Mouse (Mus musculus): ENCODE data around the gene Bsnd. TPM values are rescaled to one million over a fixed set of nuclear protein-coding genes. Genes with fewer than 3 reads are reported as not detected.

The Bsnd gene
- polyA plus RNA-seq, 1 experiment from 2014 or later = not detected

DNA sequence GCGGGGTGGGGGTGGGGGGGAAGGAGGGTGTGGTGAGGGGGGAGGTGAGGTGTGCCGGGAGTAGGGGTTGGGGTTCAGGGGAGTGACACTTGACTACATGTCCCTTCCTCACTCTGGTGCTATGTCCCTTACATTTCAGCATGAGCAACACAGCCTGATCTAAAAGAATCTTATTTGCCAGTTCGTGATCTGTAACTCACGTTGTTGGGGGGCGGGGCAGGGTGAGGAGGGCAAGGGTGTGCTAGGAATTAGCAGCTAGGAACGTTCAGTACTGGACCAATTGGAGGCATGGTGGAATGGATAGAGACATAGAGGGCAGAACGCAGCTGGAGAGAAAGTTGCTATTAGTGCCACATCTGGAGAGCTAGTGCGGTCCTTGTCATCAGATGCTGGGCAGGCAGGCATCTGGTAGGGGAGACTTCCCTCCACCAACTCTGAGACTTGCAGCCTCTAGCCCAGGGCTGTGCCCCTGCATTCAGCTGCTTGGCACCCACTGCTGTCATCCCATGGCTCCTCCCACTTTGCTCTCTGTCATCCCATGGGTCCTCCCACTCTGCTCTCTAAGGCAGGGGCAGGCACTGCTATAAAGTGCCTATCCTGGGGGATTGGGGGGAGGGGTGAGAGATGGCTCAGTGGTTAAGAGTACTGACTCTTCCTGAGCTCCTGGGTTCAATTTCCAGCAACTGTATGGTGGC, 5.8 kb upstream of the Bsnd start:
- ATAC-seq (replicated peaks; ENCODE audit: insufficient number of reproducible peaks, low FRiP score, low TSS enrichment) = no peak
- Histone ChIP-seq H3K9ac (ENCODE audit: low read depth, low read length) (no peak overlapping the region), H3K27me3 (ENCODE audit: control insufficient read depth, insufficient read depth, low read length) (peaks cover 9% of the 10 kb centered on the region), H3K27ac (ENCODE audit: low read depth, low read length) (no peak overlapping the region), H3K9me3 (replicated peaks; ENCODE audit: control insufficient read depth, low read length) (no peaks in the 10 kb centered on the region), H3K4me2 (no peak overlapping the region), H3K4me1 (ENCODE audit: control insufficient read depth, insufficient read depth, low read length) (no peaks in the 10 kb centered on the region), H3K36me3 (ENCODE audit: control insufficient read depth, insufficient read depth, low read length) (no peaks in the 10 kb centered on the region), H3K4me3 (ENCODE audit: low read depth, low read length) (no peak overlapping the region)
- 57% methylated on average over 8 of the region's 8 CpGs for WGBS (ENCODE audit: insufficient replicate concordance)

GRCm38 (mm10) chr4:106496833-106497232, 4.8 kb upstream of the Bsnd start:
- Histone ChIP-seq H3K4me2 (no peak overlapping the region), H3K36me3 (ENCODE audit: control insufficient read depth, insufficient read depth, low read length) (no peaks in the 10 kb centered on the region), H3K27me3 (ENCODE audit: control insufficient read depth, insufficient read depth, low read length) (peaks cover 9% of the 10 kb centered on the region), H3K4me1 (ENCODE audit: control insufficient read depth, insufficient read depth, low read length) (no peaks in the 10 kb centered on the region), H3K9me3 (replicated peaks; ENCODE audit: control insufficient read depth, low read length) (no peaks in the 10 kb centered on the region), H3K27ac (ENCODE audit: low read depth, low read length) (no peak overlapping the region), H3K9ac (ENCODE audit: low read depth, low read length) (no peak overlapping the region), H3K4me3 (ENCODE audit: low read depth, low read length) (no peak overlapping the region)
- no peak for ATAC-seq (replicated peaks; ENCODE audit: insufficient number of reproducible peaks, low FRiP score, low TSS enrichment)
- 46% methylated on average over 6 of the region's 6 CpGs for WGBS (ENCODE audit: insufficient replicate concordance)

- ATAC-seq (replicated peaks; ENCODE audit: insufficient number of reproducible peaks, low FRiP score, low TSS enrichment) = no peak
- no peaks in the 10 kb centered on the region for H3K36me3 ChIP-seq (ENCODE audit: control insufficient read depth, insufficient read depth, low read length)
- H3K4me3 ChIP-seq (ENCODE audit: low read depth, low read length) = no peak overlapping the region
- no peaks in the 10 kb centered on the region for H3K9me3 ChIP-seq (replicated peaks; ENCODE audit: control insufficient read depth, low read length)
- H3K4me2 ChIP-seq = no peak overlapping the region
- H3K27ac ChIP-seq (ENCODE audit: low read depth, low read length) = no peak overlapping the region
- H3K4me1 ChIP-seq (ENCODE audit: control insufficient read depth, insufficient read depth, low read length) = no peaks in the 10 kb centered on the region
- WGBS (ENCODE audit: insufficient replicate concordance) = 67% methylated on average over 2 of the region's 2 CpGs
- H3K9ac ChIP-seq (ENCODE audit: low read depth, low read length) = no peak overlapping the region
- peaks cover 7% of the 10 kb centered on the region for H3K27me3 ChIP-seq (ENCODE audit: control insufficient read depth, insufficient read depth, low read length)
These were observed 1.6 kb upstream of the Bsnd start for GRCm38 (mm10) chr4:106493639-106494038.

DNA sequence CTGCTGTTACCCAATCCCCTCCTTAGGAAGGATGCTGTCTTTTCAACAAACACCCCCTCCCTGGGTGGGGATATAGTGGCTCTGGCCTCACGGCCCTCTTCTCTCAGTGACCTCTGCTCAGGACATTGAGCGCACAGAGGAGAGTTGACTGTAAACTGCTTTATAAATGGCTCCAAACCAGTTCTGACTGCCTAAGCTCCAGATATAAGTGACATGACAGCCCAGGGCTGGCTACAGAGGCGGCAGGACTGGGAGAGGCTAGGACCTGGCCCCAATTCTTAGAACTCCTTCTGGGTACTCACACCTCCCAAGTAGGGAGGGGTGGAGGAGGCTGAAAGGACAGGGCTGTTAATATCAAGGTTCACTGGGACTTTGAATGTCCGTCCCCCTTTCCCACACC, 1.5 kb downstream of the Bsnd start:
- H3K27me3 ChIP-seq (ENCODE audit: control insufficient read depth, insufficient read depth, low read length) = peaks cover 10% of the 10 kb centered on the region
- H3K9me3 ChIP-seq (replicated peaks; ENCODE audit: control insufficient read depth, low read length) = no peaks in the 10 kb centered on the region
- H3K9ac ChIP-seq (ENCODE audit: low read depth, low read length) = no peak overlapping the region
- no peak overlapping the region for H3K4me3 ChIP-seq (ENCODE audit: low read depth, low read length)
- no peak overlapping the region for H3K4me2 ChIP-seq
- ATAC-seq (replicated peaks; ENCODE audit: insufficient number of reproducible peaks, low FRiP score, low TSS enrichment) = no peak
- 56% methylated on average over 4 of the region's 4 CpGs for WGBS (ENCODE audit: insufficient replicate concordance)
- H3K4me1 ChIP-seq (ENCODE audit: control insufficient read depth, insufficient read depth, low read length) = no peaks in the 10 kb centered on the region
- H3K36me3 ChIP-seq (ENCODE audit: control insufficient read depth, insufficient read depth, low read length) = no peaks in the 10 kb centered on the region
- H3K27ac ChIP-seq (ENCODE audit: low read depth, low read length) = no peak overlapping the region

- 83% methylated on average over 1 of the region's 1 CpGs for WGBS (ENCODE audit: insufficient replicate concordance)
- Histone ChIP-seq H3K9me3 (replicated peaks; ENCODE audit: control insufficient read depth, low read length) (no peaks in the 10 kb centered on the region), H3K4me3 (ENCODE audit: low read depth, low read length) (no peak overlapping the region), H3K36me3 (ENCODE audit: control insufficient read depth, insufficient read depth, low read length) (no peaks in the 10 kb centered on the region), H3K27ac (ENCODE audit: low read depth, low read length) (no peak overlapping the region), H3K9ac (ENCODE audit: low read depth, low read length) (no peak overlapping the region), H3K4me2 (no peak overlapping the region), H3K4me1 (ENCODE audit: control insufficient read depth, insufficient read depth, low read length) (no peaks in the 10 kb centered on the region), H3K27me3 (ENCODE audit: control insufficient read depth, insufficient read depth, low read length) (peaks cover 35% of the 10 kb centered on the region)
- ATAC-seq (replicated peaks; ENCODE audit: insufficient number of reproducible peaks, low FRiP score, low TSS enrichment) = no peak
These were observed 8.3 kb downstream of the Bsnd start for GRCm38 (mm10) chr4:106483831-106484230.

GRCm38 (mm10) chr4:106483215-106483727, 8.8 kb downstream of the Bsnd start:
- 54% methylated on average over 7 of the region's 7 CpGs for WGBS (ENCODE audit: insufficient replicate concordance)
- Histone ChIP-seq H3K4me2 (no peak overlapping the region), H3K9ac (ENCODE audit: low read depth, low read length) (no peak overlapping the region), H3K36me3 (ENCODE audit: control insufficient read depth, insufficient read depth, low read length) (no peaks in the 10 kb centered on the region), H3K27me3 (ENCODE audit: control insufficient read depth, insufficient read depth, low read length) (peaks cover 35% of the 10 kb centered on the region), H3K4me1 (ENCODE audit: control insufficient read depth, insufficient read depth, low read length) (no peaks in the 10 kb centered on the region), H3K9me3 (replicated peaks; ENCODE audit: control insufficient read depth, low read length) (no peaks in the 10 kb centered on the region), H3K4me3 (ENCODE audit: low read depth, low read length) (no peak overlapping the region), H3K27ac (ENCODE audit: low read depth, low read length) (no peak overlapping the region)
- ATAC-seq (replicated peaks; ENCODE audit: insufficient number of reproducible peaks, low FRiP score, low TSS enrichment) = no peak

DNA sequence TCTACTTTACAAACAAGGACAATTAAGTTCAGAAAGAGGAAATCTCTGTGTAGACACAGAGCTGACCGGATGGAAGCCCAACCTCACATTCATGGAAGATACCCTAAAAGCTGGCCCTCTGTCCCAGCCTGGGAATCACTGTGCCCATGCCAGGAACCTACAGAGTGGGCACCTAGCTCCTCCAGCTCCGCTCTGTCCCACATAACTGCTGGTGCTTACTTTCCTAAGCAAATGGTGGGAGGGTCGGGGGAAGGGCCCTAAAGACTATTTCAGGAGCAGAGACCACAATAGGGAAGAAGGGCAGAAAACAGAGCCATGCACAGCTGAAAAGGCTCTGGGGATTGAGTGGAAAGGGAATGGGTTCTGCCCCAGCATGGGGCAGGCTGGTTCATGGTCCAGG, 11.5 kb downstream of the Bsnd start:
- Histone ChIP-seq H3K9me3 (replicated peaks; ENCODE audit: control insufficient read depth, low read length) (no peaks in the 10 kb centered on the region), H3K27me3 (ENCODE audit: control insufficient read depth, insufficient read depth, low read length) (peaks cover 34% of the 10 kb centered on the region), H3K9ac (ENCODE audit: low read depth, low read length) (no peak overlapping the region), H3K36me3 (ENCODE audit: control insufficient read depth, insufficient read depth, low read length) (no peaks in the 10 kb centered on the region), H3K4me3 (ENCODE audit: low read depth, low read length) (no peak overlapping the region), H3K4me1 (ENCODE audit: control insufficient read depth, insufficient read depth, low read length) (no peaks in the 10 kb centered on the region), H3K27ac (ENCODE audit: low read depth, low read length) (no peak overlapping the region), H3K4me2 (no peak overlapping the region)
- ATAC-seq (replicated peaks; ENCODE audit: insufficient number of reproducible peaks, low FRiP score, low TSS enrichment) = no peak
- WGBS (ENCODE audit: insufficient replicate concordance) = 79% methylated on average over 3 of the region's 3 CpGs

DNA sequence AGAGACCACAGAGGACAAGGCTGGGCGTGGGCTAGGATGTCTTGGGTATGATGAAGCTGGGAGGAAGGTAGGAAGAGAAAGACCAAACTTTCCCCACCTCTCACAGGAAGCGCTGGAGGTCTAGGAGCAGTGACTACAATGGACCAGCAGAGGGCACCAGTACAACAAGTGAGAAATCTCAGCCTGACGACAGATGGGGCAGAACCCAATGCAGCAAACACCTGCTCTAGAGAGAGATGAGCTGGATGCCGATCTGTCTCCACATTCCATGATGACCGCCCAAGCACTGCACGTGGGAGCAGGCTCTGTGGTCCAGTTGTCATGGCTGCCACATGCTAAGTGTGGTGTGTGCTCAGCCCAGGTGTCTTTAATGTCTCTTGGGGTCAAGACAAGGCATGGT, 17.8 kb downstream of the Bsnd start:
- no peaks in the 10 kb centered on the region for H3K36me3 ChIP-seq (ENCODE audit: control insufficient read depth, insufficient read depth, low read length)
- WGBS (ENCODE audit: insufficient replicate concordance) = 5% methylated on average over 6 of the region's 6 CpGs

DNA sequence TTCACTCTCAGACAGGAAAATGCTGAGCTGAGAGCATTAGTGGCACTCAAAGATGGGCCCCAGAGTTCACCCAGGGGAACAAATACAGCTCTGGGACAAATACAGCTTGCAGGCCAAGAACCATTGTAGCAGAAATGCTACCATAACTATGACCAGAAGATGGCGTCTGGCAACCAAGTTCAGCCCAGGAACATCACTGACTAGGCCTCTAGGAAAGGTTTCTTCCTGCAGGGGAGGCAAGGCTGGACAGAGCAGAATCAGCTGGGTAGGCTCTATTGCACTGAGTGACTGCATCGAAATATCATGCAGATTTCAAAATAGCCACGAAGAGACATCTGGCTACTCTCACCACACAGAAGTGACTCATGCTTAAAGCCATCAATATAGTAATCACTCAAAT, 19.7 kb downstream of the Bsnd start:
- WGBS (ENCODE audit: insufficient replicate concordance) = 12% methylated on average over 3 of the region's 3 CpGs
- Histone ChIP-seq H3K36me3 (ENCODE audit: control insufficient read depth, insufficient read depth, low read length) (no peaks in the 10 kb centered on the region), H3K4me2 (no peak overlapping the region), H3K9me3 (replicated peaks; ENCODE audit: control insufficient read depth, low read length) (no peaks in the 10 kb centered on the region), H3K4me3 (ENCODE audit: low read depth, low read length) (no peak overlapping the region), H3K4me1 (ENCODE audit: control insufficient read depth, insufficient read depth, low read length) (no peaks in the 10 kb centered on the region), H3K27me3 (ENCODE audit: control insufficient read depth, insufficient read depth, low read length) (peaks cover 8% of the 10 kb centered on the region; the same call in 1 of the 2 replicates), H3K27ac (ENCODE audit: low read depth, low read length) (no peak overlapping the region), H3K9ac (ENCODE audit: low read depth, low read length) (no peak overlapping the region)
- no peak for ATAC-seq (replicated peaks; ENCODE audit: insufficient number of reproducible peaks, low FRiP score, low TSS enrichment)

More for the DNA sequence above, 17.8 kb downstream of the Bsnd start:
- H3K4me3 ChIP-seq (ENCODE audit: low read depth, low read length) = no peak overlapping the region
- peaks cover 8% of the 10 kb centered on the region; the same call in 1 of the 2 replicates for H3K27me3 ChIP-seq (ENCODE audit: control insufficient read depth, insufficient read depth, low read length)
- no peak overlapping the region for H3K27ac ChIP-seq (ENCODE audit: low read depth, low read length)
- no peaks in the 10 kb centered on the region for H3K9me3 ChIP-seq (replicated peaks; ENCODE audit: control insufficient read depth, low read length)
- no peak overlapping the region for H3K9ac ChIP-seq (ENCODE audit: low read depth, low read length)
- no peak overlapping the region for H3K4me2 ChIP-seq
- no peak for ATAC-seq (replicated peaks; ENCODE audit: insufficient number of reproducible peaks, low FRiP score, low TSS enrichment)
- no peaks in the 10 kb centered on the region for H3K4me1 ChIP-seq (ENCODE audit: control insufficient read depth, insufficient read depth, low read length)
